Mouse (Mus musculus): Measurements from ENCODE around the gene Uap1. TPM values are rescaled to one million over a fixed set of nuclear protein-coding genes. Genes with fewer than 3 reads are reported as not detected.

Uap1 gene
- polyA plus RNA-seq, 1 experiment: 16.1 TPM

GRCm38 (mm10) chr1:170190225-170190624 lies 15.5 kb upstream of the Uap1 start:
- H3K27ac ChIP-seq (ENCODE audit: control insufficient read depth, insufficient read depth, low read length): no peak overlapping the region
- TF ChIP-seq CTCF (IDR thresholded peaks at IDR 0.05; ENCODE audit: borderline replicate concordance, control insufficient read depth, extremely low read depth, insufficient read depth, low read length, poor library complexity) (no peak), POLR2A (IDR thresholded peaks at IDR 0.05; ENCODE audit: control insufficient read depth, extremely low read depth, insufficient read depth, low read length, poor library complexity) (no peak)
- no peak for DNase-seq

GRCm38 (mm10) chr1:170188601-170189000 lies 13.8 kb upstream of the Uap1 start:
- H3K27me3 ChIP-seq (ENCODE audit: control insufficient read depth, insufficient read depth, low read length): no peaks in the 10 kb centered on the region
- no peak overlapping the region for H3K4me3 ChIP-seq (ENCODE audit: control insufficient read depth, insufficient read depth, low read length)
- 91% methylated on average over 11 of the region's 11 CpGs for WGBS
- no peak overlapping the region for H3K27ac ChIP-seq (ENCODE audit: control insufficient read depth, insufficient read depth, low read length)
- H3K4me1 ChIP-seq (replicated peaks; ENCODE audit: control insufficient read depth, insufficient read depth, low read length): no peaks in the 10 kb centered on the region
- no peak for DNase-seq
- H3K36me3 ChIP-seq (ENCODE audit: control insufficient read depth, insufficient read depth, low read length): peaks cover 10% of the 10 kb centered on the region
- TF ChIP-seq CTCF (IDR thresholded peaks at IDR 0.05; ENCODE audit: borderline replicate concordance, control insufficient read depth, extremely low read depth, insufficient read depth, low read length, poor library complexity) (no peak), POLR2A (IDR thresholded peaks at IDR 0.05; ENCODE audit: control insufficient read depth, extremely low read depth, insufficient read depth, low read length, poor library complexity) (no peak)

More at GRCm38 (mm10) chr1:170190225-170190624, 15.5 kb upstream of the Uap1 start:
- Histone ChIP-seq H3K4me3 (ENCODE audit: control insufficient read depth, insufficient read depth, low read length) (no peak overlapping the region), H3K36me3 (ENCODE audit: control insufficient read depth, insufficient read depth, low read length) (peaks cover 23% of the 10 kb centered on the region), H3K4me1 (replicated peaks; ENCODE audit: control insufficient read depth, insufficient read depth, low read length) (no peaks in the 10 kb centered on the region), H3K27me3 (ENCODE audit: control insufficient read depth, insufficient read depth, low read length) (no peaks in the 10 kb centered on the region)
- 91% methylated on average over 4 of the region's 4 CpGs for WGBS

GRCm38 (mm10) chr1:170186531-170186930 lies 11.8 kb upstream of the Uap1 start:
- Histone ChIP-seq H3K4me1 (replicated peaks; ENCODE audit: control insufficient read depth, insufficient read depth, low read length) (no peaks in the 10 kb centered on the region), H3K27ac (ENCODE audit: control insufficient read depth, insufficient read depth, low read length) (no peak overlapping the region; the same call in 1 of the 2 replicates), H3K36me3 (ENCODE audit: control insufficient read depth, insufficient read depth, low read length) (no peaks in the 10 kb centered on the region), H3K27me3 (ENCODE audit: control insufficient read depth, insufficient read depth, low read length) (no peaks in the 10 kb centered on the region), H3K4me3 (ENCODE audit: control insufficient read depth, insufficient read depth, low read length) (no peak overlapping the region)
- DNase-seq: no peak
- WGBS: 93% methylated on average over 5 of the region's 5 CpGs
- TF ChIP-seq CTCF (IDR thresholded peaks at IDR 0.05; ENCODE audit: borderline replicate concordance, control insufficient read depth, extremely low read depth, insufficient read depth, low read length, poor library complexity) (no peak), POLR2A (IDR thresholded peaks at IDR 0.05; ENCODE audit: control insufficient read depth, extremely low read depth, insufficient read depth, low read length, poor library complexity) (no peak)

GRCm38 (mm10) chr1:170185137-170185536 lies 10.4 kb upstream of the Uap1 start:
- DNase-seq: no peak
- H3K4me1 ChIP-seq (replicated peaks; ENCODE audit: control insufficient read depth, insufficient read depth, low read length): no peaks in the 10 kb centered on the region
- no peak overlapping the region for H3K4me3 ChIP-seq (ENCODE audit: control insufficient read depth, insufficient read depth, low read length)
- WGBS: 25% methylated on average over 3 of the region's 3 CpGs
- H3K36me3 ChIP-seq (ENCODE audit: control insufficient read depth, insufficient read depth, low read length): no peaks in the 10 kb centered on the region
- no peaks in the 10 kb centered on the region for H3K27me3 ChIP-seq (ENCODE audit: control insufficient read depth, insufficient read depth, low read length)
- no peak overlapping the region for H3K27ac ChIP-seq (ENCODE audit: control insufficient read depth, insufficient read depth, low read length)
- no peak for TF ChIP-seq POLR2A (IDR thresholded peaks at IDR 0.05; ENCODE audit: control insufficient read depth, extremely low read depth, insufficient read depth, low read length, poor library complexity)
- TF ChIP-seq CTCF (IDR thresholded peaks at IDR 0.05; ENCODE audit: borderline replicate concordance, control insufficient read depth, extremely low read depth, insufficient read depth, low read length, poor library complexity): no peak

- Histone ChIP-seq H3K27me3 (ENCODE audit: control insufficient read depth, insufficient read depth, low read length) (no peaks in the 10 kb centered on the region), H3K4me3 (ENCODE audit: control insufficient read depth, insufficient read depth, low read length) (no peak overlapping the region), H3K36me3 (ENCODE audit: control insufficient read depth, insufficient read depth, low read length) (no peaks in the 10 kb centered on the region), H3K4me1 (replicated peaks; ENCODE audit: control insufficient read depth, insufficient read depth, low read length) (no peaks in the 10 kb centered on the region), H3K27ac (ENCODE audit: control insufficient read depth, insufficient read depth, low read length) (no peak overlapping the region)
- TF ChIP-seq CTCF (IDR thresholded peaks at IDR 0.05; ENCODE audit: borderline replicate concordance, control insufficient read depth, extremely low read depth, insufficient read depth, low read length, poor library complexity): no peak
- DNase-seq: no peak
Measured at GRCm38 (mm10) chr1:170182706-170183105, 7.9 kb upstream of the Uap1 start.

GRCm38 (mm10) chr1:170176661-170177239 lies 2.0 kb upstream of the Uap1 start:
- 73% methylated on average over 8 of the region's 8 CpGs for WGBS
- DNase-seq: no peak
- H3K4me1 ChIP-seq (replicated peaks; ENCODE audit: control insufficient read depth, insufficient read depth, low read length): peaks cover 5% of the 10 kb centered on the region; the same call in 1 of the 2 replicates
- H3K36me3 ChIP-seq (ENCODE audit: control insufficient read depth, insufficient read depth, low read length): no peaks in the 10 kb centered on the region
- H3K27ac ChIP-seq (ENCODE audit: control insufficient read depth, insufficient read depth, low read length): no peak overlapping the region
- TF ChIP-seq POLR2A (IDR thresholded peaks at IDR 0.05; ENCODE audit: control insufficient read depth, extremely low read depth, insufficient read depth, low read length, poor library complexity): no peak
- no peak for TF ChIP-seq CTCF (IDR thresholded peaks at IDR 0.05; ENCODE audit: borderline replicate concordance, control insufficient read depth, extremely low read depth, insufficient read depth, low read length, poor library complexity)
- no peaks in the 10 kb centered on the region for H3K27me3 ChIP-seq (ENCODE audit: control insufficient read depth, insufficient read depth, low read length)
- H3K4me3 ChIP-seq (ENCODE audit: control insufficient read depth, insufficient read depth, low read length): no peak overlapping the region

GRCm38 (mm10) chr1:170175848-170176247 lies 1.1 kb upstream of the Uap1 start:
- WGBS: 81% methylated on average over 6 of the region's 6 CpGs
- no peak overlapping the region for H3K4me3 ChIP-seq (ENCODE audit: control insufficient read depth, insufficient read depth, low read length)

More at GRCm38 (mm10) chr1:170175848-170176247, 1.1 kb upstream of the Uap1 start:
- TF ChIP-seq CTCF (IDR thresholded peaks at IDR 0.05; ENCODE audit: borderline replicate concordance, control insufficient read depth, extremely low read depth, insufficient read depth, low read length, poor library complexity) (no peak), POLR2A (IDR thresholded peaks at IDR 0.05; ENCODE audit: control insufficient read depth, extremely low read depth, insufficient read depth, low read length, poor library complexity) (no peak)
- no peaks in the 10 kb centered on the region for H3K36me3 ChIP-seq (ENCODE audit: control insufficient read depth, insufficient read depth, low read length)
- no peak overlapping the region for H3K27ac ChIP-seq (ENCODE audit: control insufficient read depth, insufficient read depth, low read length)
- DNase-seq: no peak
- no peaks in the 10 kb centered on the region for H3K27me3 ChIP-seq (ENCODE audit: control insufficient read depth, insufficient read depth, low read length)
- peaks cover 5% of the 10 kb centered on the region; the same call in 1 of the 2 replicates for H3K4me1 ChIP-seq (replicated peaks; ENCODE audit: control insufficient read depth, insufficient read depth, low read length)
